Mouse (Mus musculus): Measurements from ENCODE around the gene Auts2.

- TF ChIP-seq MYC (IDR thresholded peaks at IDR 0.05; ENCODE audit: low read depth, low read length) (no peak), CTCF (conservative IDR thresholded peaks at IDR 0.05 in 1 of 2, IDR thresholded peaks at IDR 0.05 in 1 of 2; ENCODE audit: low read depth in 2 of 2, low read length in 2 of 2) (no peak), E2F4 (IDR thresholded peaks at IDR 0.05; ENCODE audit: insufficient replicate concordance, low read depth, low read length) (no peak), ZC3H11A (IDR thresholded peaks at IDR 0.05; ENCODE audit: low read depth, low read length) (no peak), MEF2A (IDR thresholded peaks at IDR 0.05; ENCODE audit: borderline replicate concordance, low read depth, low read length) (no peak), ELF1 (IDR thresholded peaks at IDR 0.05; ENCODE audit: low read depth, low read length) (no peak), HCFC1 (IDR thresholded peaks at IDR 0.05; ENCODE audit: low read depth, low read length) (no peak), POLR2A (IDR thresholded peaks at IDR 0.05; ENCODE audit: low read depth, low read length) (no peak), USF1 (IDR thresholded peaks at IDR 0.05; ENCODE audit: low read depth, low read length) (no peak), RAD21 (IDR thresholded peaks at IDR 0.05; ENCODE audit: low read depth, low read length) (no peak), BHLHE40 (IDR thresholded peaks at IDR 0.05; ENCODE audit: low read depth, low read length) (no peak)
Measured at GRCm38 (mm10) chr5:132436473-132436872, 106.7 kb downstream of the Auts2 start.

All from CH12.LX (cell line).